Comparison of ENCODE assay signal across 29 mouse cellular contexts in the genomic region with DNA sequence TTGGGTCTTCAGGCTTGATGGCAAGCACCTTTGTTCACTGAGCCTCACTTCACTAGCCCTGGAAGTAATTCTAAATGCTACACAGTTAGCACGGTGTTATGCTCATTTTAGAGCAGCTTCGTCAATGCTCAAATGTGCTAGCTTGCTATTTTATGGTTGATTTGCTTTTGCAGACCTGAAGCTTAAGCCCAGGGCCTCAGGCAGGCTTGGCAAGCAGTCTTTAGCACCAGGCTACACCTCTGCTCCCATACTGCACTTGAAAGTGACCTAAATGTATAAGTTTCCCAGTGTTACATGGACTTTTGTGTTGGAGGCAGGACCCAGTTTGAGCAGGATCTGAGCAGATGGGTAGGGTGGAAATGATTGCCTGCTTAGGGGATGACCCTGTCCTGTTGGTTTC.
DNase-seq lines count a peak whose midpoint lies in the region; ATAC-seq and TF ChIP-seq lines count a peak whose summit lies in the region.
"Had no signal": no experiment of that assay in that cellular context is flagged by ENCODE, and none has a peak within 500 bp of the region (broad histone marks: within the 10 kb centered on the region; RNA-seq: fewer than 3 reads in every experiment).

No protein-coding gene starts in this region.

- no peaks in the 10 kb centered on the region for H3K9me3 ChIP-seq in kidney, embryonic 14.5 days (ENCODE audit: control insufficient read depth, low read length)
- no peaks in the 10 kb centered on the region for H3K9me3 ChIP-seq in stomach, embryonic 16.5 days (replicated peaks; ENCODE audit: control insufficient read depth, low read length)
- no peaks in the 10 kb centered on the region for H3K9me3 ChIP-seq in stomach, postnatal 0 days (ENCODE audit: control insufficient read depth, low read length)
- no peaks in the 10 kb centered on the region for H3K9me3 ChIP-seq in liver, embryonic 13.5 days (replicated peaks)
- H3K9me3 ChIP-seq in forebrain, embryonic 15.5 days: no peaks in the 10 kb centered on the region
- no peaks in the 10 kb centered on the region for H3K9me3 ChIP-seq in hindbrain, embryonic 13.5 days
- H3K9me3 ChIP-seq: heart, embryonic 12.5 days; limb, embryonic 10.5 days; midbrain, embryonic 10.5 days; neural tube, embryonic 13.5 days had no signal

- no peak overlapping the region for H3K4me2 ChIP-seq in kidney, embryonic 14.5 days (replicated peaks; ENCODE audit: low read depth, low read length)
- no peak overlapping the region for H3K4me2 ChIP-seq in stomach, embryonic 16.5 days (ENCODE audit: low read depth, low read length)
- H3K4me2 ChIP-seq in stomach, postnatal 0 days (replicated peaks; ENCODE audit: low read depth): no peak overlapping the region
- H3K4me2 ChIP-seq in liver, embryonic 13.5 days: no peak overlapping the region
- no peak overlapping the region for H3K4me2 ChIP-seq in forebrain, embryonic 15.5 days (replicated peaks)
- H3K4me2 ChIP-seq in hindbrain, embryonic 13.5 days: no peak overlapping the region
- H3K4me2 ChIP-seq: heart, embryonic 12.5 days; neural tube, embryonic 13.5 days had no signal

- DNase-seq in kidney, adult 2 months: peak; percentile 70
- no peak for DNase-seq in stomach, postnatal 0 days (ENCODE audit: low spot score)
- no peak for DNase-seq in liver, embryonic 13.5 days
- DNase-seq: adrenal gland, postnatal 10 days; B cell, adult 2 months; cerebellum, adult 2 months; cerebellum, postnatal 36 days; embryo, embryonic 11 days; gastrocnemius, postnatal 10 days; heart, adult 11 months; heart, postnatal 10 days; lung, adult 18-20 months; lung, postnatal 10 days; retina, postnatal 1 day; right cerebral cortex, postnatal 25 days; spleen, adult 18-20 months; thymus, postnatal 25 days had no signal

- no peak for TF ChIP-seq POLR2A in kidney, adult 2 months (IDR thresholded peaks at IDR 0.05; ENCODE audit: low read depth, low read length)

- TF ChIP-seq EP300 in stomach, postnatal 0 days (optimal IDR thresholded peaks at IDR 0.05): no peak

- H3K4me1 ChIP-seq in kidney, adult 2 months (ENCODE audit: control insufficient read depth, insufficient read depth, low read length): peaks cover 71% of the 10 kb centered on the region
- peaks cover 48% of the 10 kb centered on the region for H3K4me1 ChIP-seq in kidney, embryonic 14.5 days (ENCODE audit: control insufficient read depth, insufficient read depth, low read length)
- H3K4me1 ChIP-seq in stomach, embryonic 16.5 days (ENCODE audit: control insufficient read depth, insufficient read depth, low read length): peaks cover 43% of the 10 kb centered on the region
- H3K4me1 ChIP-seq in stomach, postnatal 0 days (replicated peaks; ENCODE audit: control insufficient read depth, insufficient read depth): peaks cover 11% of the 10 kb centered on the region; the same call in 1 of the 2 replicates
- H3K4me1 ChIP-seq in liver, embryonic 13.5 days (replicated peaks): peaks cover 97% of the 10 kb centered on the region
- H3K4me1 ChIP-seq in forebrain, embryonic 15.5 days: no peaks in the 10 kb centered on the region
- H3K4me1 ChIP-seq in hindbrain, embryonic 13.5 days (replicated peaks): peaks cover 8% of the 10 kb centered on the region

- H3K27me3 ChIP-seq in kidney, adult 2 months (replicated peaks; ENCODE audit: control insufficient read depth, insufficient read depth, low read length): no peaks in the 10 kb centered on the region
- no peaks in the 10 kb centered on the region for H3K27me3 ChIP-seq in kidney, embryonic 14.5 days (ENCODE audit: control insufficient read depth, insufficient read depth, low read length)
- no peaks in the 10 kb centered on the region for H3K27me3 ChIP-seq in stomach, embryonic 16.5 days (ENCODE audit: control insufficient read depth, insufficient read depth, low read length)
- no peaks in the 10 kb centered on the region for H3K27me3 ChIP-seq in stomach, postnatal 0 days (ENCODE audit: control insufficient read depth, insufficient read depth, low read length)
- H3K27me3 ChIP-seq in liver, embryonic 13.5 days: no peaks in the 10 kb centered on the region
- no peaks in the 10 kb centered on the region for H3K27me3 ChIP-seq in forebrain, embryonic 15.5 days
- H3K27me3 ChIP-seq in hindbrain, embryonic 13.5 days: no peaks in the 10 kb centered on the region
- H3K27me3 ChIP-seq: heart, embryonic 12.5 days; neural tube, embryonic 13.5 days had no signal

- no peak overlapping the region for H3K9ac ChIP-seq in kidney, embryonic 14.5 days (ENCODE audit: low read depth, low read length)
- no peak overlapping the region for H3K9ac ChIP-seq in stomach, embryonic 16.5 days (ENCODE audit: low read length)
- no peak overlapping the region for H3K9ac ChIP-seq in stomach, postnatal 0 days (ENCODE audit: low read length)
- peak overlapping the region; percentile 40 for H3K9ac ChIP-seq in liver, embryonic 13.5 days
- no peak overlapping the region for H3K9ac ChIP-seq in forebrain, embryonic 15.5 days (replicated peaks)
- H3K9ac ChIP-seq in hindbrain, embryonic 13.5 days: no peak overlapping the region
- H3K9ac ChIP-seq: heart, embryonic 12.5 days; neural tube, embryonic 13.5 days had no signal

- no peak for ATAC-seq in kidney, embryonic 14.5 days (ENCODE audit: low FRiP score, low TSS enrichment)
- ATAC-seq in stomach, embryonic 16.5 days (ENCODE audit: insufficient read depth, low FRiP score): no peak
- ATAC-seq in stomach, postnatal 0 days (ENCODE audit: low FRiP score, low TSS enrichment): no peak
- ATAC-seq in liver, embryonic 13.5 days (ENCODE audit: low read depth): no peak
- no peak for ATAC-seq in forebrain, embryonic 15.5 days (replicated peaks)
- no peak for ATAC-seq in hindbrain, embryonic 13.5 days (ENCODE audit: low FRiP score)
- ATAC-seq: activated CD4-positive, CD25-positive, alpha-beta regulatory T cell, adult 4 months; forebrain, embryonic 14.5 days; midbrain, embryonic 16.5 days had no signal

- peak overlapping the region; percentile 58 for H3K27ac ChIP-seq in kidney, adult 2 months (ENCODE audit: insufficient read depth, low read depth, low read length)
- no peak overlapping the region for H3K27ac ChIP-seq in kidney, embryonic 14.5 days (ENCODE audit: low read depth, low read length)
- H3K27ac ChIP-seq in stomach, embryonic 16.5 days (ENCODE audit: low read length): 0 out of 2 replicates have a peak overlapping the region, but pooled peaks have one; percentile 14
- H3K27ac ChIP-seq in stomach, postnatal 0 days (replicated peaks): no peak overlapping the region
- peak overlapping the region; percentile 77 for H3K27ac ChIP-seq in liver, embryonic 13.5 days
- no peak overlapping the region for H3K27ac ChIP-seq in forebrain, embryonic 15.5 days (replicated peaks)
- no peak overlapping the region for H3K27ac ChIP-seq in hindbrain, embryonic 13.5 days
- H3K27ac ChIP-seq: limb, embryonic 10.5 days; midbrain, embryonic 10.5 days; neural tube, embryonic 13.5 days had no signal

- no peak overlapping the region for H3K4me3 ChIP-seq in kidney, adult 2 months (ENCODE audit: insufficient read depth, low read depth, low read length)
- H3K4me3 ChIP-seq in kidney, embryonic 14.5 days (ENCODE audit: low read length): no peak overlapping the region
- H3K4me3 ChIP-seq in stomach, embryonic 16.5 days (replicated peaks; ENCODE audit: low read length): no peak overlapping the region
- H3K4me3 ChIP-seq in stomach, postnatal 0 days (ENCODE audit: low read depth, low read length): no peak overlapping the region
- H3K4me3 ChIP-seq in liver, embryonic 13.5 days (replicated peaks): no peak overlapping the region
- no peak overlapping the region for H3K4me3 ChIP-seq in forebrain, embryonic 15.5 days
- H3K4me3 ChIP-seq in hindbrain, embryonic 13.5 days: no peak overlapping the region
- H3K4me3 ChIP-seq: heart, embryonic 12.5 days; limb, embryonic 10.5 days; midbrain, embryonic 10.5 days; myocyte; neural tube, embryonic 13.5 days had no signal

- WGBS in kidney, adult 2 months: 40% methylated on average over 2 of the region's 2 CpGs
- WGBS in kidney, embryonic 14.5 days: 67% methylated on average over 2 of the region's 2 CpGs
- 83% methylated on average over 2 of the region's 2 CpGs for WGBS in stomach, embryonic 16.5 days
- 83% methylated on average over 2 of the region's 2 CpGs for WGBS in stomach, postnatal 0 days
- 84% methylated on average over 2 of the region's 2 CpGs for WGBS in liver, embryonic 13.5 days (ENCODE audit: insufficient replicate concordance)
- 93% methylated on average over 2 of the region's 2 CpGs for WGBS in forebrain, embryonic 15.5 days
- WGBS in hindbrain, embryonic 13.5 days: 89% methylated on average over 2 of the region's 2 CpGs

- H3K36me3 ChIP-seq in kidney, adult 2 months (ENCODE audit: control insufficient read depth, insufficient read depth, low read length): no peaks in the 10 kb centered on the region
- no peaks in the 10 kb centered on the region for H3K36me3 ChIP-seq in kidney, embryonic 14.5 days (ENCODE audit: control insufficient read depth, insufficient read depth, low read length)
- H3K36me3 ChIP-seq in stomach, embryonic 16.5 days (ENCODE audit: control insufficient read depth, insufficient read depth, low read length): no peaks in the 10 kb centered on the region
- H3K36me3 ChIP-seq in stomach, postnatal 0 days (ENCODE audit: control insufficient read depth, insufficient read depth, low read length): no peaks in the 10 kb centered on the region
- no peaks in the 10 kb centered on the region for H3K36me3 ChIP-seq in liver, embryonic 13.5 days
- H3K36me3 ChIP-seq in forebrain, embryonic 15.5 days: no peaks in the 10 kb centered on the region
- H3K36me3 ChIP-seq in hindbrain, embryonic 13.5 days: no peaks in the 10 kb centered on the region
- H3K36me3 ChIP-seq: heart, embryonic 12.5 days; limb, embryonic 10.5 days; midbrain, embryonic 10.5 days; neural tube, embryonic 13.5 days had no signal

- TF ChIP-seq CTCF in kidney, adult 2 months (conservative IDR thresholded peaks at IDR 0.05; ENCODE audit: insufficient read depth, insufficient read length, low read depth, low read length): no peak
- TF ChIP-seq CTCF in stomach, postnatal 0 days (IDR thresholded peaks at IDR 0.05; ENCODE audit: low read depth): no peak

Comparison
In these comparisons a context has a peak if more than half of its experiments do, and no peak if none do; other contexts are left out.
1. H3K27ac ChIP-seq: peak in kidney, adult 2 months (single experiment), stomach, embryonic 16.5 days (single experiment) and liver, embryonic 13.5 days (single experiment); none in kidney, embryonic 14.5 days (single experiment), stomach, postnatal 0 days (single experiment), forebrain, embryonic 15.5 days (single experiment) and hindbrain, embryonic 13.5 days (single experiment).